Comparison of ENCODE assay signal across 29 mouse cellular contexts in the genomic region with DNA sequence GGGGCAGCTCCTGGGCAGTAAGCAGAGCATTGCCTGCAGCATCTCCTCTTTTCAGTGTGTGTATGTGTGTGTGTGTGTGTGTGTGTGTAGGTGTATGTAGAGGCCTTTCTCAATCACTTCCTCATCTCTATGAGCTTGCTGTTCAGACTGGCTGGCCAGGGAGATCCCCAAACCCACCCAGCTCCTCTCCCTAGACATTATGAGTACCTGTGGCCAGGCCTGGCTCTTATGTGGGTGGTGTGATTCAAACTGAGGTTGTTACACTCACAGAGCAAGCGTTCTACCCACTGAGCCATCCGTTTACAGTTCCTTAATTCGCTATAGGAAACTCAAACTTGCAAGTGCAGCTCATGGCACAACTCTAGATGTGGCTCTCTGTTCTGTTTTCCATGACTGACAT. TPM values are rescaled to one million over a fixed set of nuclear protein-coding genes. Genes with fewer than 3 reads are reported as not detected.
DNase-seq lines count a peak whose midpoint lies in the region; ATAC-seq and TF ChIP-seq lines count a peak whose summit lies in the region.
"Had no signal": no experiment of that assay in that cellular context is flagged by ENCODE, and none has a peak within 500 bp of the region (broad histone marks: within the 10 kb centered on the region; RNA-seq: fewer than 3 reads in every experiment).

No protein-coding gene starts in this region.

- in situ Hi-C loops in CH12.LX (cut with MboI; ENCODE audit: low pct_ligation_motif_present, low pct_unique_long_range_greater_than_20kb, low sequenced_read_pairs): no loop called here

- no peak for TF ChIP-seq RAD21 in CH12.LX (IDR thresholded peaks at IDR 0.05; ENCODE audit: low read depth, low read length)

- H3K27me3 ChIP-seq in CH12.LX (replicated peaks): no peaks in the 10 kb centered on the region
- 0 out of 2 replicates have a peak, but pooled peaks cover 4% of the 10 kb centered on the region for H3K27me3 ChIP-seq in forebrain, embryonic 10.5 days (ENCODE audit: poor library complexity, severe bottlenecking)
- H3K27me3 ChIP-seq: heart, embryonic 12.5 days; hindbrain, embryonic 13.5 days; kidney, embryonic 15.5 days; limb, embryonic 13.5 days; midbrain, embryonic 13.5 days; neural tube, embryonic 13.5 days had no signal

- H3K36me3 ChIP-seq in CH12.LX (replicated peaks in 1 of 2; ENCODE audit: control insufficient read depth in 1 of 2, insufficient read depth in 1 of 2, low read length in 1 of 2): no peaks in the 10 kb centered on the region
- no peaks in the 10 kb centered on the region for H3K36me3 ChIP-seq in forebrain, embryonic 10.5 days (replicated peaks)
- H3K36me3 ChIP-seq: G1E; heart, embryonic 12.5 days; hindbrain, embryonic 13.5 days; kidney, embryonic 15.5 days; limb, embryonic 13.5 days; liver, embryonic 12.5 days; midbrain, embryonic 13.5 days; neural tube, embryonic 13.5 days had no signal

- H3K4me3 ChIP-seq in CH12.LX (replicated peaks in 1 of 3; ENCODE audit: low read depth in 2 of 3, low read length in 2 of 3, poor library complexity in 1 of 3): no peak overlapping the region
- no peak overlapping the region for H3K4me3 ChIP-seq in forebrain, embryonic 10.5 days
- H3K4me3 ChIP-seq: heart, embryonic 12.5 days; hindbrain, embryonic 13.5 days; kidney, embryonic 15.5 days; layer of hippocampus, adult 2 months; limb, embryonic 13.5 days; liver, embryonic 12.5 days; midbrain, embryonic 13.5 days; neural tube, embryonic 13.5 days had no signal

- DNase-seq in 416B (ENCODE audit: low read depth): peak; percentile 19
- DNase-seq in A20 (ENCODE audit: low read depth, low spot score): peak; percentile 82
- DNase-seq in CH12.LX (ENCODE audit: extremely low read depth): peak; percentile 92
- DNase-seq in heart, adult 9 months (ENCODE audit: low spot score in 2 of 2): no peak
- no peak for DNase-seq in forebrain, embryonic 10.5 days (ENCODE audit: extremely low spot score, low spot score)
- no peak for DNase-seq in retina, embryonic 14.5 days (ENCODE audit: low spot score)
- no peak for DNase-seq in urinary bladder, adult 18-20 months (ENCODE audit: low spot score in 2 of 2)
- DNase-seq: adrenal gland, postnatal 10 days; cerebellum, adult 8-10 months; cerebellum, postnatal 36 days; gastrocnemius, postnatal 25 days; heart, adult 18-20 months; heart, postnatal 4 days; kidney, adult 11 months; kidney, postnatal 25 days; lung, adult 18-20 months; right cerebral cortex, postnatal 25 days; thymus, postnatal 4 days had no signal

- no peaks in the 10 kb centered on the region for H3K79me2 ChIP-seq in CH12.LX (replicated peaks; ENCODE audit: control insufficient read depth, extremely low read depth, insufficient read depth, poor library complexity, severe bottlenecking)

- peak; percentile 60; the same call in 1 of the 2 replicates for TF ChIP-seq EP300 in CH12.LX (IDR thresholded peaks at IDR 0.05; ENCODE audit: low read length)

- ATAC-seq in megakaryocyte, adult 5-6 weeks (ENCODE audit: poor library complexity, severe bottlenecking): peak; percentile 33; the same call in 1 of the 2 replicates
- ATAC-seq: forebrain, embryonic 14.5 days; liver, embryonic 12.5 days; midbrain, embryonic 13.5 days had no signal

- H3K9ac ChIP-seq in CH12.LX (ENCODE audit: insufficient read depth, low read depth): no peak overlapping the region
- H3K9ac ChIP-seq: heart, embryonic 12.5 days; hindbrain, embryonic 13.5 days; kidney, embryonic 15.5 days; limb, embryonic 13.5 days; liver, embryonic 12.5 days; midbrain, embryonic 13.5 days; neural tube, embryonic 13.5 days had no signal

- H3K4me1 ChIP-seq in CH12.LX (ENCODE audit: control insufficient read depth in 1 of 2, insufficient read depth in 2 of 2): peaks cover 12 to 50% of the 10 kb centered on the region in 2 experiments
- H3K4me1 ChIP-seq in forebrain, embryonic 10.5 days: no peaks in the 10 kb centered on the region
- H3K4me1 ChIP-seq: heart, embryonic 12.5 days; hindbrain, embryonic 13.5 days; kidney, embryonic 15.5 days; limb, embryonic 13.5 days; neural tube, embryonic 13.5 days had no signal

- no peak for TF ChIP-seq POLR2A in CH12.LX (IDR thresholded peaks at IDR 0.05; ENCODE audit: low read depth, low read length)

- dilution Hi-C loops in CH12.LX (cut with MboI; ENCODE audit: extremely low pct_ligation_motif_present, extremely low pct_unique_long_range_greater_than_20kb, low sequenced_read_pairs): no loop called here

- no peak overlapping the region for H3K4me2 ChIP-seq in CH12.LX (ENCODE audit: insufficient read depth, low read depth, poor library complexity, severe bottlenecking)
- H3K4me2 ChIP-seq: heart, embryonic 12.5 days; hindbrain, embryonic 13.5 days; kidney, embryonic 15.5 days; limb, embryonic 13.5 days; liver, embryonic 12.5 days; midbrain, embryonic 13.5 days; neural tube, embryonic 13.5 days had no signal

- no peaks in the 10 kb centered on the region for H3K9me3 ChIP-seq in CH12.LX (replicated peaks; ENCODE audit: low read length)
- no peaks in the 10 kb centered on the region for H3K9me3 ChIP-seq in forebrain, embryonic 10.5 days
- H3K9me3 ChIP-seq: G1E; heart, embryonic 12.5 days; hindbrain, embryonic 13.5 days; kidney, embryonic 15.5 days; limb, embryonic 13.5 days; liver, embryonic 12.5 days; midbrain, embryonic 13.5 days; neural tube, embryonic 13.5 days had no signal

- H3K27ac ChIP-seq in CH12.LX (ENCODE audit: insufficient read depth, low read depth): no peak overlapping the region
- H3K27ac ChIP-seq in forebrain, embryonic 10.5 days: no peak overlapping the region
- H3K27ac ChIP-seq: hindbrain, embryonic 13.5 days; kidney, embryonic 15.5 days; layer of hippocampus, adult 2 months; limb, embryonic 13.5 days; liver, embryonic 12.5 days; midbrain, embryonic 13.5 days; neural tube, embryonic 13.5 days had no signal

- 76% methylated on average over 3 of the region's 3 CpGs for WGBS in forebrain, embryonic 10.5 days

- TF ChIP-seq CTCF in CH12.LX (conservative IDR thresholded peaks at IDR 0.05 in 1 of 2, IDR thresholded peaks at IDR 0.05 in 1 of 2; ENCODE audit: low read depth in 2 of 2, low read length in 2 of 2): no peak

TF ChIP-seq in CH12.LX, 34 proteins besides CTCF, POLR2A, EP300 and RAD21:
- TF ChIP-seq USF2 (conservative IDR thresholded peaks at IDR 0.05; ENCODE audit: low read depth, low read length) (no peak), ZNF384 (IDR thresholded peaks at IDR 0.05; ENCODE audit: low read depth, low read length) (no peak), MEF2A (IDR thresholded peaks at IDR 0.05; ENCODE audit: borderline replicate concordance, low read depth, low read length) (peak; percentile 33; the same call in 1 of the 2 replicates), IRF4 (IDR thresholded peaks at IDR 0.05; ENCODE audit: low read depth, low read length) (peak; percentile 55), HCFC1 (IDR thresholded peaks at IDR 0.05; ENCODE audit: low read depth, low read length) (no peak), MAX (IDR thresholded peaks at IDR 0.05; ENCODE audit: low read length) (no peak), MAZ (IDR thresholded peaks at IDR 0.05; ENCODE audit: low read depth, low read length) (no peak), ELF1 (IDR thresholded peaks at IDR 0.05; ENCODE audit: low read depth, low read length) (peak; percentile 68), ETS1 (conservative IDR thresholded peaks at IDR 0.05; ENCODE audit: low read depth, low read length) (0 out of 2 replicates have a peak, but pooled peaks have one; percentile 33), BHLHE40 (IDR thresholded peaks at IDR 0.05; ENCODE audit: low read depth, low read length) (peak; percentile 24; the same call in 1 of the 2 replicates)

RNA-seq across cellular contexts. Expression of gene Anxa4, which starts 8.6 kb away (rescaled TPM):
- total RNA-seq in CH12.LX (2012; rRNA removed): 10.7 and 10.8 TPM in 2 replicates
- 17.1 and 18.4 TPM in 2 replicates for total RNA-seq in CH12.LX (2014; rRNA removed)
- 13.7 and 18.1 TPM in 2 replicates for polyA plus RNA-seq in CH12.LX (2012; ENCODE audit: insufficient read length, low read depth)
- total RNA-seq in megakaryocyte, adult 5-6 weeks (2015): 41.8 and 43.7 TPM in 2 replicates
- total RNA-seq in megakaryocyte, adult 5-6 weeks (2017): 55.9 and 65.7 TPM in 2 replicates
- polyA plus RNA-seq in forebrain, embryonic 10.5 days (2016; fragmentation: Nextera tagmentation; extraction: Ambion mirVana): 4.2 TPM in 2 replicates

RNA-seq across cellular contexts. Expression of gene Gmcl1, which starts 51.6 kb away (rescaled TPM):
- total RNA-seq in CH12.LX (2012; rRNA removed): 7.8 and 8.4 TPM in 2 replicates
- 9.5 and 10.4 TPM in 2 replicates for total RNA-seq in CH12.LX (2014; rRNA removed)
- 8.8 and 9.9 TPM in 2 replicates for polyA plus RNA-seq in CH12.LX (2012; ENCODE audit: insufficient read length, low read depth)
- total RNA-seq in megakaryocyte, adult 5-6 weeks (2015): 26.7 and 26.8 TPM in 2 replicates
- 16.9 and 23.4 TPM in 2 replicates for total RNA-seq in megakaryocyte, adult 5-6 weeks (2017)
- polyA plus RNA-seq in forebrain, embryonic 10.5 days (2016; fragmentation: Nextera tagmentation; extraction: Ambion mirVana): 28.1 and 29.5 TPM in 2 replicates

Comparison
In these comparisons a context has a peak if more than half of its experiments do, and no peak if none do; other contexts are left out.
1. DNase-seq: peak in 416B (single experiment), A20 (single experiment) and CH12.LX (single experiment); none in heart, adult 9 months (0 of 2), forebrain, embryonic 10.5 days (single experiment), retina, embryonic 14.5 days (single experiment) and urinary bladder, adult 18-20 months (0 of 2).